Mouse (Mus musculus) thymus, adult 2 months (tissue): Measurements from ENCODE around the gene Stim1.

Experiments
- CTCF ChIP-seq: fragments of 200-500 bp; IDR thresholded peaks from 2 replicates; pipeline ENCODE4 v1.5.1; 2012; ENCODE audit warnings: mild to moderate bottlenecking, control low read depth, low read length, moderate library complexity, borderline replicate concordance; ENCODE audit not compliant: control insufficient read depth, poor library complexity, insufficient read depth; ENCODE audit errors: extremely low read depth
- POLR2A ChIP-seq: fragments of 200-500 bp; IDR thresholded peaks from 2 replicates; pipeline ENCODE4 v1.6.1; 2012; ENCODE audit warnings: mild to moderate bottlenecking, low read length, control low read depth, moderate library complexity; ENCODE audit not compliant: control insufficient read depth, poor library complexity, insufficient read depth; ENCODE audit errors: extremely low read depth

- no peak for TF ChIP-seq CTCF
- no peak for TF ChIP-seq POLR2A
These were observed 13.8 kb downstream of the Stim1 start for GRCm38 (mm10) chr7:102281403-102281802.
